Comparison of ENCODE assay signal across 9 mouse cellular contexts in the genomic region with DNA sequence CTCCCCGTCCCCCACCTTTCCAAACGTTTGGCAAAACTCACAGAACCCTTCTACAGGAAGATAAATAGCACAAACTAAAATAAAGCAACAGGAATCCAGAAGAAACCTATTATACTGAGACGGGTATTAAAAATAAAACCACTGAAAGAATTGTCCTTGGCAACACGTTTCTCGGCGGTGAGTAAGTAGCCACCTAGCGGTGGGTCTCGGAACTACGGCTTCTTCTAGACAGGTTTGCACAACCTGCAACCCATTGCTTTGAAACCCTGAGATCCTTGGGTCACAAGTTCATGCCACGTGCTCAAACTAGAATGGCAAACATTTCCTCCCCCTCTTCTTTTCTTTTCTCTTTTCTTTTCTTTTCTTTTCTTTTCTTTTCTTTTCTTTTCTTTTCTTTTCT. TPM values are rescaled to one million over a fixed set of nuclear protein-coding genes. Genes with fewer than 3 reads are reported as not detected.
DNase-seq lines count a peak whose midpoint lies in the region; TF ChIP-seq lines count a peak whose summit lies in the region.
"Had no signal": no experiment of that assay in that cellular context is flagged by ENCODE, and none has a peak within 500 bp of the region (broad histone marks: within the 10 kb centered on the region; RNA-seq: fewer than 3 reads in every experiment).

No protein-coding gene starts in this region.

- H3K4me3 ChIP-seq in heart, embryonic 10.5 days, result no peak overlapping the region
- H3K4me3 ChIP-seq in ES-E14 (ENCODE audit: insufficient read depth in 1 of 2, low read depth in 1 of 2, low read length in 2 of 2, poor library complexity in 1 of 2, severe bottlenecking in 1 of 2), result no peak overlapping the region
- H3K4me3 ChIP-seq in thymus, adult 2 months (ENCODE audit: control insufficient read depth, insufficient read depth, low read length), result no peak overlapping the region
- H3K4me3 ChIP-seq: neural tube, embryonic 12.5 days had no signal

- H3K9me3 ChIP-seq in heart, embryonic 10.5 days, result no peaks in the 10 kb centered on the region
- no peaks in the 10 kb centered on the region for H3K9me3 ChIP-seq in ES-E14 (ENCODE audit: control insufficient read depth, insufficient read depth, low read depth, low read length)
- H3K9me3 ChIP-seq: neural tube, embryonic 12.5 days had no signal

- H3K27ac ChIP-seq in heart, embryonic 10.5 days, result no peak overlapping the region
- no peak overlapping the region for H3K27ac ChIP-seq in ES-E14 (ENCODE audit: insufficient read depth, low read depth, low read length, poor library complexity, severe bottlenecking)
- no peak overlapping the region for H3K27ac ChIP-seq in thymus, adult 2 months (ENCODE audit: control insufficient read depth, insufficient read depth, low read length)
- H3K27ac ChIP-seq: neural tube, embryonic 12.5 days had no signal

- no peak for TF ChIP-seq CTCF in thymus, adult 2 months (IDR thresholded peaks at IDR 0.05; ENCODE audit: borderline replicate concordance, control insufficient read depth, extremely low read depth, insufficient read depth, low read length, poor library complexity)

- intact Hi-C loops in heart, postnatal 10 days (cut with DNase I), result no loop called here

- DNase-seq in heart, postnatal 10 days, result peak; percentile 57 to 73
- DNase-seq in heart, embryonic 10.5 days (ENCODE audit: low spot score), result no peak
- peak; percentile 87 for DNase-seq in ES-E14 (ENCODE audit: low read depth, low spot score)
- DNase-seq in c-Kit-positive CD71-negative TER-119-negative erythroid progenitor cells, embryonic 14.5 days (ENCODE audit: low read depth), result peak; percentile 68
- DNase-seq in frontal cortex, postnatal 36 days (ENCODE audit: low spot score in 2 of 2), result peak; percentile 72 to 82
- DNase-seq in layer of hippocampus, postnatal 14 days (ENCODE audit: low spot score in 2 of 2), result peak; percentile 35 to 60
- DNase-seq in mesoderm, embryonic 11.5 days (ENCODE audit: low read depth, low spot score), result peak; percentile 80
- peak; percentile 71 for DNase-seq in thymus, adult 2 months

- peaks cover 74% of the 10 kb centered on the region for H3K36me3 ChIP-seq in heart, embryonic 10.5 days
- H3K36me3 ChIP-seq in ES-E14 (ENCODE audit: control insufficient read depth, insufficient read depth, low read length, poor library complexity, severe bottlenecking), result peaks cover 37% of the 10 kb centered on the region
- peaks cover 37% of the 10 kb centered on the region for H3K36me3 ChIP-seq in thymus, adult 2 months (ENCODE audit: control insufficient read depth, insufficient read depth, low read length)

- H3K9ac ChIP-seq in ES-E14 (ENCODE audit: insufficient read depth, low read depth, low read length, poor library complexity, severe bottlenecking), result no peak overlapping the region
- H3K9ac ChIP-seq: neural tube, embryonic 12.5 days had no signal

- H3K4me1 ChIP-seq in heart, embryonic 10.5 days, result no peaks in the 10 kb centered on the region
- peaks cover 0 to 3% of the 10 kb centered on the region in 2 experiments; a peak in 1 of 4 replicates for H3K4me1 ChIP-seq in ES-E14 (ENCODE audit: control insufficient read depth in 2 of 2, insufficient read depth in 2 of 2, low read length in 2 of 2, poor library complexity in 1 of 2)
- H3K4me1 ChIP-seq in thymus, adult 2 months (replicated peaks; ENCODE audit: control insufficient read depth, insufficient read depth, low read length), result no peaks in the 10 kb centered on the region
- H3K4me1 ChIP-seq: neural tube, embryonic 12.5 days had no signal

- WGBS in heart, embryonic 10.5 days, result 33% methylated on average over 10 of the region's 10 CpGs
- WGBS in thymus, adult 2 months, result 21% methylated on average over 10 of the region's 10 CpGs

- no peak for TF ChIP-seq POLR2A in thymus, adult 2 months (IDR thresholded peaks at IDR 0.05; ENCODE audit: control insufficient read depth, extremely low read depth, insufficient read depth, low read length, poor library complexity)

- in situ Hi-C loops in ES-E14 (cut with MboI; ENCODE audit: low sequenced_read_pairs in 2 of 2, unreplicated experiment in 2 of 2), result no loop called here

- H3K27me3 ChIP-seq in heart, embryonic 10.5 days (ENCODE audit: insufficient read depth, poor library complexity, severe bottlenecking), result no peaks in the 10 kb centered on the region
- H3K27me3 ChIP-seq in thymus, adult 2 months (ENCODE audit: control insufficient read depth, insufficient read depth, low read length), result no peaks in the 10 kb centered on the region
- H3K27me3 ChIP-seq: neural tube, embryonic 12.5 days had no signal

TF ChIP-seq in ES-E14, 5 proteins besides CTCF, POLR2A, EP300 and RAD21:
- TF ChIP-seq ZNF384 (IDR thresholded peaks at IDR 0.05; ENCODE audit: low read depth, low read length) (no peak), MAFK (IDR thresholded peaks at IDR 0.05; ENCODE audit: insufficient read depth, low read depth, low read length) (no peak), ZC3H11A (IDR thresholded peaks at IDR 0.05; ENCODE audit: borderline replicate concordance, low read depth, low read length) (no peak), HCFC1 (IDR thresholded peaks at IDR 0.05; ENCODE audit: borderline replicate concordance, insufficient read depth, low read length) (no peak), CHD2 (IDR thresholded peaks at IDR 0.05; ENCODE audit: low read depth, low read length) (no peak)

RNA-seq across cellular contexts. Expression of gene Zfp64, which starts 25.7 kb away (rescaled TPM):
- 10 to 100 TPM; 11.7 to 12.1 TPM for total RNA-seq in heart, postnatal 10 days (2021)
- 24.7 and 30.7 TPM in 2 replicates for polyA plus RNA-seq in heart, embryonic 10.5 days (2016; fragmentation: Nextera tagmentation; extraction: Ambion mirVana)
- total RNA-seq in ES-E14 (2012; rRNA removed), result 54.4 and 57.3 TPM in 2 replicates
- total RNA-seq in layer of hippocampus, postnatal 14 days (2021), result 10 to 100 TPM; 16.6 to 18.2 TPM
- polyA plus RNA-seq in thymus, adult 2 months (2012; rRNA removed), result 63.1 and 71.5 TPM in 2 replicates
